Mouse (Mus musculus) CH12.LX (cell line): Measurements from ENCODE around the gene Tm9sf4. TPM values are rescaled to one million over a fixed set of nuclear protein-coding genes. Genes with fewer than 3 reads are reported as not detected.

Source experiments
- DNase-seq: peaks from one replicate; pipeline ENCODE4 v3.0.0-alpha.2; 2013; ENCODE audit errors: extremely low read depth
- H3K27ac ChIP-seq: 2 replicates; pipeline ENCODE4 v1.5.1; 2012; ENCODE audit warnings: low read depth, mild to moderate bottlenecking, control low read depth, moderate library complexity; ENCODE audit not compliant: insufficient read depth
- H3K27me3 ChIP-seq: replicated peaks from 2 replicates; pipeline ENCODE3; 2012; ENCODE audit warnings: inconsistent platforms
- H3K36me3 ChIP-seq, 2 experiments: replicated peaks in 1 of 2; 2 replicates each; pipeline versions ENCODE3 to v1.6.1; 2012; ENCODE audit warnings: inconsistent platforms in 1 of 2, low read length in 1 of 2, mild to moderate bottlenecking in 1 of 2, mixed read lengths in 1 of 2, moderate library complexity in 1 of 2; ENCODE audit not compliant: control insufficient read depth in 1 of 2, insufficient read depth in 1 of 2
- H3K4me1 ChIP-seq, 2 experiments: 2 replicates each; pipeline ENCODE4 v1.6.1; 2012; ENCODE audit warnings: inconsistent platforms in 1 of 2, moderate library complexity in 1 of 2; ENCODE audit not compliant: insufficient read depth in 2 of 2, control insufficient read depth in 1 of 2
- H3K4me2 ChIP-seq: 2 replicates; pipeline ENCODE4 v1.6.1; 2012; ENCODE audit warnings: low read depth, mild to moderate bottlenecking, control low read depth; ENCODE audit not compliant: poor library complexity, insufficient read depth, severe bottlenecking
- H3K4me3 ChIP-seq, 3 experiments: fragments of 150-350 bp in 1 of 3; sonication (generic) in 1 of 3; replicated peaks in 1 of 3; 2 replicates each; pipeline versions ENCODE3 to v1.5.1; 2011 to 2012; ENCODE audit warnings: low read depth in 2 of 3, low read length in 2 of 3, mild to moderate bottlenecking in 2 of 3, moderate library complexity in 2 of 3, control low read depth in 1 of 3, improper control_type of control experiment in 1 of 3, inconsistent platforms in 1 of 3, mixed read lengths in 1 of 3; ENCODE audit not compliant: poor library complexity in 1 of 3
- H3K79me2 ChIP-seq: replicated peaks from 2 replicates; pipeline ENCODE4 v1.6.1; 2012; ENCODE audit warnings: mild to moderate bottlenecking, moderate library complexity; ENCODE audit not compliant: control insufficient read depth, poor library complexity, insufficient read depth, severe bottlenecking; ENCODE audit errors: extremely low read depth
- H3K9ac ChIP-seq: 2 replicates; pipeline ENCODE4 v1.6.1; 2012; ENCODE audit warnings: low read depth, mild to moderate bottlenecking, control low read depth, moderate library complexity; ENCODE audit not compliant: insufficient read depth
- H3K9me3 ChIP-seq: replicated peaks from 2 replicates; pipeline ENCODE3; 2012; ENCODE audit warnings: low read length, inconsistent platforms, mixed read lengths
- CTCF ChIP-seq, 2 experiments: IDR thresholded peaks in 1 of 2; conservative IDR thresholded peaks in 1 of 2; 2 replicates each; pipeline ENCODE4 v1.5.1; 2011 to 2012; ENCODE audit warnings: low read depth in 2 of 2, low read length in 2 of 2, improper control_type of control experiment in 1 of 2, inconsistent platforms in 1 of 2, mild to moderate bottlenecking in 1 of 2, moderate library complexity in 1 of 2
- ELF1 ChIP-seq: IDR thresholded peaks from 2 replicates; pipeline ENCODE4 v1.6.1; 2014; ENCODE audit warnings: low read depth, mild to moderate bottlenecking, inconsistent platforms, low read length, improper control_type of control experiment
- MAFK ChIP-seq: IDR thresholded peaks from 2 replicates; pipeline ENCODE4 v1.6.1; 2011; ENCODE audit warnings: low read length, improper control_type of control experiment; ENCODE audit not compliant: insufficient replicate concordance
- MYC ChIP-seq: IDR thresholded peaks from 2 replicates; pipeline ENCODE4 v1.6.1; 2011; ENCODE audit warnings: low read depth, mild to moderate bottlenecking, improper control_type of control experiment, low read length
- dilution Hi-C: fragments of 300-500 bp; cut with MboI; formaldehyde crosslinking; loops from 2 replicates; pipeline ENCODE4 v1.14.3; 2020; ENCODE audit warnings: low sequenced_read_pairs; ENCODE audit not compliant: extremely low pct_unique_long_range_greater_than_20kb, extremely low pct_ligation_motif_present
- in situ Hi-C: fragments of 300-500 bp; cut with MboI; formaldehyde crosslinking; loops from 3 replicates; pipeline ENCODE4 v1.14.3; 2019; ENCODE audit warnings: low sequenced_read_pairs, low pct_ligation_motif_present, low pct_unique_long_range_greater_than_20kb, mixed read lengths
- polyA plus RNA-seq: library from polyadenylated mRNA; unstranded; fragments of >175 nt; gene quantifications from 2 replicates; pipeline ENCODE4 v1.2.1, GENCODE M21; 2012; ENCODE audit warnings: low read depth; ENCODE audit not compliant: insufficient read length
- total RNA-seq, 2 experiments: library from RNA; depleted of rRNA; stranded (reverse); fragments of 300-350 nt in 1 of 2; fragments of >200 nt in 1 of 2; gene quantifications; 2 replicates each; pipeline ENCODE4 v1.2.3; 2012 to 2014

Tm9sf4 gene
- total and polyA plus RNA-seq, 3 experiments = 13.3 to 51.1 (median 30.4) TPM

DNA sequence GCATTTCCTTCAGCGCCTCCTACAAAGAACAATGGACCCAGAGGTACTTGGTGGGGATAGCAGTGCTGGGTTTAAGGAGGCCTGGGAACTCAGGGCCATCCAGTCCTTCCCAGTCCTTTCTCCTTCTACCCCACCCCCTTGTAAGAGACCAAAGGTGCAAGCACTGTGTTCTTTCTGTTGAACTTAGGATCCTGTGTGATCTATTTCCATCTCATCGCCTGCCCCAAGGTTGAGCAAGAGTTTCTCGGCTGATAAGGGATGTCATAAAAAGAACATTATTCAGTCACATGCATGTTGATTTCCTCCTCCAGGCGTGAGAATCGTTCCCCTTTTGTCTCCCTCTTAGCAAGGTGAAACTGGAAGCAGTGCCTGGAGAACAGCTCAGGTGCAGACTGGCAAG, 88.6 kb downstream of the Tm9sf4 start:
- in situ Hi-C loops (no loop called here), dilution Hi-C loops (no loop called here)
- H3K79me2 ChIP-seq = no peaks in the 10 kb centered on the region
- no peak overlapping the region for H3K9ac ChIP-seq
- no peak for TF ChIP-seq MAFK
- H3K27ac ChIP-seq = no peak overlapping the region
- H3K9me3 ChIP-seq = no peaks in the 10 kb centered on the region
- no peak overlapping the region for H3K4me2 ChIP-seq
- no peak for DNase-seq
- peaks cover 53 to 78% of the 10 kb centered on the region in 2 experiments for H3K36me3 ChIP-seq
- no peaks in the 10 kb centered on the region for H3K27me3 ChIP-seq
- no peak overlapping the region for H3K4me3 ChIP-seq
- H3K4me1 ChIP-seq = peaks cover 0 to 25% of the 10 kb centered on the region in 2 experiments; a peak in 2 of 4 replicates

- no peaks in the 10 kb centered on the region for H3K79me2 ChIP-seq
- no peak overlapping the region for H3K27ac ChIP-seq
- no peaks in the 10 kb centered on the region for H3K27me3 ChIP-seq
- H3K4me1 ChIP-seq = peaks cover 15 to 36% of the 10 kb centered on the region in 2 experiments
- DNase-seq = no peak
- dilution Hi-C loops = no loop called here
- H3K4me3 ChIP-seq = no peak overlapping the region
- no peak overlapping the region for H3K4me2 ChIP-seq
- peaks cover 25 to 53% of the 10 kb centered on the region in 2 experiments for H3K36me3 ChIP-seq
- in situ Hi-C loops = no loop called here
- no peaks in the 10 kb centered on the region for H3K9me3 ChIP-seq
- no peak overlapping the region for H3K9ac ChIP-seq
- no peak for TF ChIP-seq MYC
Measured at GRCm38 (mm10) chr2:153256604-153257003, 95.5 kb downstream of the Tm9sf4 start.

- in situ Hi-C loops = no loop called here
- no peak overlapping the region for H3K4me3 ChIP-seq
- H3K4me2 ChIP-seq = no peak overlapping the region; the same call in 1 of the 2 replicates
- peaks cover 12% of the 10 kb centered on the region for H3K9me3 ChIP-seq
- peak overlapping the region; percentile 69 for H3K27ac ChIP-seq
- peaks cover 28 to 57% of the 10 kb centered on the region in 2 experiments for H3K4me1 ChIP-seq
- no peak overlapping the region for H3K9ac ChIP-seq
- dilution Hi-C loops = no loop called here
- no peaks in the 10 kb centered on the region for H3K79me2 ChIP-seq
- TF ChIP-seq CTCF (conservative IDR thresholded peaks at IDR 0.05 in 1 of 2, IDR thresholded peaks at IDR 0.05 in 1 of 2; ENCODE audit: low read depth in 2 of 2, low read length in 2 of 2) = no peak
- 0 out of 2 replicates have a peak, but pooled peaks have one; percentile 8 for TF ChIP-seq ELF1
- H3K27me3 ChIP-seq = no peaks in the 10 kb centered on the region
- no peak for DNase-seq
- H3K36me3 ChIP-seq = peaks cover 26 to 52% of the 10 kb centered on the region in 2 experiments
Measured at GRCm38 (mm10) chr2:153259030-153259863, 98.1 kb downstream of the Tm9sf4 start.

Other genes with a start within 250 kb of the Tm9sf4 start
- gene Mylk2, start 250.0 kb upstream of the Tm9sf4 start, total RNA-seq (2012; rRNA removed) = 0.47 and 0.97 TPM in 2 replicates
- 1.3 TPM in 2 replicates for gene Mylk2, start 250.0 kb upstream of the Tm9sf4 start, total RNA-seq (2014; rRNA removed)
- gene Mylk2, start 250.0 kb upstream of the Tm9sf4 start, polyA plus RNA-seq = 2.4 TPM in 2 replicates
- gene Foxs1, start 228.1 kb upstream of the Tm9sf4 start, total RNA-seq (2012; rRNA removed) = 6.1 and 7.1 TPM in 2 replicates
- gene Foxs1, start 228.1 kb upstream of the Tm9sf4 start, total RNA-seq (2014; rRNA removed) = 7.8 and 9.1 TPM in 2 replicates
- gene Foxs1, start 228.1 kb upstream of the Tm9sf4 start, polyA plus RNA-seq = 7.6 and 9.5 TPM in 2 replicates
- 0.08 TPM in 1 of 2 replicates, not detected in the other for gene Dusp15, start 209.6 kb upstream of the Tm9sf4 start, total RNA-seq (2012; rRNA removed)
- gene Dusp15, start 209.6 kb upstream of the Tm9sf4 start, total RNA-seq (2014; rRNA removed) = not detected in 2 replicates
- gene Dusp15, start 209.6 kb upstream of the Tm9sf4 start, polyA plus RNA-seq = 0.13 and 0.16 TPM in 2 replicates
- 1.4 and 1.7 TPM in 2 replicates for gene Ttll9, start 198.8 kb upstream of the Tm9sf4 start, total RNA-seq (2012; rRNA removed)
- 1.5 and 1.6 TPM in 2 replicates for gene Ttll9, start 198.8 kb upstream of the Tm9sf4 start, total RNA-seq (2014; rRNA removed)
- gene Ttll9, start 198.8 kb upstream of the Tm9sf4 start, polyA plus RNA-seq = 1.7 and 1.9 TPM in 2 replicates
- 50.9 and 65.1 TPM in 2 replicates for gene Pdrg1, start 145.9 kb upstream of the Tm9sf4 start, total RNA-seq (2012; rRNA removed)
- 24.5 and 26.1 TPM in 2 replicates for gene Pdrg1, start 145.9 kb upstream of the Tm9sf4 start, total RNA-seq (2014; rRNA removed)
- 54.9 and 56.4 TPM in 2 replicates for gene Pdrg1, start 145.9 kb upstream of the Tm9sf4 start, polyA plus RNA-seq
- gene Xkr7, start 129.5 kb upstream of the Tm9sf4 start, total RNA-seq (2012; rRNA removed) = not detected in 2 replicates
- gene Xkr7, start 129.5 kb upstream of the Tm9sf4 start, total RNA-seq (2014; rRNA removed) = not detected in 2 replicates
- not detected in 2 replicates for gene Xkr7, start 129.5 kb upstream of the Tm9sf4 start, polyA plus RNA-seq
- gene Ccm2l, start 95.3 kb upstream of the Tm9sf4 start, total RNA-seq (2012; rRNA removed) = not detected in 2 replicates
- not detected in 2 replicates for gene Ccm2l, start 95.3 kb upstream of the Tm9sf4 start, total RNA-seq (2014; rRNA removed)
- gene Ccm2l, start 95.3 kb upstream of the Tm9sf4 start, polyA plus RNA-seq = not detected in 2 replicates
- 0.08 and 0.17 TPM in 2 replicates for gene Hck, start 52.8 kb upstream of the Tm9sf4 start, total RNA-seq (2012; rRNA removed)
- gene Hck, start 52.8 kb upstream of the Tm9sf4 start, total RNA-seq (2014; rRNA removed) = 0.68 and 0.78 TPM in 2 replicates
- gene Hck, start 52.8 kb upstream of the Tm9sf4 start, polyA plus RNA-seq = 0.60 and 0.63 TPM in 2 replicates
- gene Tspyl3, start 64.1 kb downstream of the Tm9sf4 start, total RNA-seq (2012; rRNA removed) = 9.6 and 10.2 TPM in 2 replicates
- gene Tspyl3, start 64.1 kb downstream of the Tm9sf4 start, total RNA-seq (2014; rRNA removed) = 10.2 and 12.1 TPM in 2 replicates
- 16.5 and 16.9 TPM in 2 replicates for gene Tspyl3, start 64.1 kb downstream of the Tm9sf4 start, polyA plus RNA-seq
- 11.5 and 18.0 TPM in 2 replicates for gene Plagl2, start 80.1 kb downstream of the Tm9sf4 start, total RNA-seq (2012; rRNA removed)
- gene Plagl2, start 80.1 kb downstream of the Tm9sf4 start, total RNA-seq (2014; rRNA removed) = 5.1 and 8.1 TPM in 2 replicates
- 36.6 and 52.7 TPM in 2 replicates for gene Plagl2, start 80.1 kb downstream of the Tm9sf4 start, polyA plus RNA-seq
- 20.4 and 25.6 TPM in 2 replicates for gene Pofut1, start 80.2 kb downstream of the Tm9sf4 start, total RNA-seq (2012; rRNA removed)
- 19.4 and 22.8 TPM in 2 replicates for gene Pofut1, start 80.2 kb downstream of the Tm9sf4 start, total RNA-seq (2014; rRNA removed)
- gene Pofut1, start 80.2 kb downstream of the Tm9sf4 start, polyA plus RNA-seq = 15.0 and 15.6 TPM in 2 replicates
- 9.9 and 10.6 TPM in 2 replicates for gene Kif3b, start 130.1 kb downstream of the Tm9sf4 start, total RNA-seq (2012; rRNA removed)
- gene Kif3b, start 130.1 kb downstream of the Tm9sf4 start, total RNA-seq (2014; rRNA removed) = 8.5 and 9.1 TPM in 2 replicates
- 15.8 and 16.5 TPM in 2 replicates for gene Kif3b, start 130.1 kb downstream of the Tm9sf4 start, polyA plus RNA-seq
- 18.0 and 19.0 TPM in 2 replicates for gene Asxl1, start 184.5 kb downstream of the Tm9sf4 start, total RNA-seq (2012; rRNA removed)
- 12.7 and 13.2 TPM in 2 replicates for gene Asxl1, start 184.5 kb downstream of the Tm9sf4 start, total RNA-seq (2014; rRNA removed)
- gene Asxl1, start 184.5 kb downstream of the Tm9sf4 start, polyA plus RNA-seq = 28.3 and 31.1 TPM in 2 replicates